Mouse (Mus musculus): ENCODE results near the gene Abhd12.

DNA sequence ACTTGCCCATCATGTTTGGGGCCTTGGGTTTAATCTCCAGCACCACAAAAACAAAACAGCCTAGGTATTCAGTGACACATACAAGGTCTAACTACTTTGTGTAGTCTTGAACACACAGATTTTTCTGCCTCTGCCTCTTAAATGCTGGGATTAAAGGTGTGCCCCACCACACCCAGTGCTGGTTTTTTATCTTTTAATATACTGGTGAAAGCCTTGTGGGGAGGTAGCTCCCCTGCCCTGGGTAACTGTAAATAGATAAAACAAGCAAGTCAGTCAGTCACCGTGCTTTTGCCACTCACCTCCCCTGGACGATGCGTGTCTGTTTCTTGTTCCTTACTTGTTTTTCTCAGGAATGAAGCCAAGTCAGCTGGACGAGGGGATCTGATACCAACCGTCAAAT, 11.2 kb upstream of the Abhd12 start:
- TF ChIP-seq EP300 (optimal IDR thresholded peaks at IDR 0.05) (no peak), CTCF (IDR thresholded peaks at IDR 0.05; ENCODE audit: low read depth) (no peak)

Data from stomach, postnatal 0 days (tissue).